Mouse (Mus musculus) stomach, embryonic 15.5 days (tissue): ENCODE measurements at regions not wholly inside any gene's neighbourhood (a gene's known extent, or its start where the extent isn't known, plus 50 kb on each side); places are given as distances from the start of the nearest gene placed in this dataset.

Experiments
- ATAC-seq: fragments of 200-750 bp; cut with Nextera tagmentation; 2 replicates; pipeline ENCODE4 v1.8.0; 2017; ENCODE audit warnings: low read depth, moderate number of reproducible peaks, moderate TSS enrichment; ENCODE audit not compliant: insufficient read depth, low FRiP score
- H3K27ac ChIP-seq: fragments of 300-500 bp; sonication (generic); 2 replicates; pipeline ENCODE4 v1.5.1; 2015; ENCODE audit warnings: mild to moderate bottlenecking, inconsistent platforms
- H3K27me3 ChIP-seq: fragments of 300-500 bp; sonication (generic); replicated peaks from 2 replicates; pipeline ENCODE4 v1.6.1; 2015; ENCODE audit warnings: inconsistent platforms
- H3K36me3 ChIP-seq: fragments of 300-500 bp; sonication (generic); 2 replicates; pipeline ENCODE4 v1.6.1; 2015; ENCODE audit warnings: inconsistent platforms
- H3K4me1 ChIP-seq: fragments of 300-500 bp; sonication (generic); 2 replicates; pipeline ENCODE4 v1.6.1; 2015; ENCODE audit warnings: inconsistent platforms
- H3K4me2 ChIP-seq: fragments of 300-500 bp; sonication (generic); 2 replicates; pipeline ENCODE4 v1.6.1; 2015; ENCODE audit warnings: mild to moderate bottlenecking, inconsistent platforms
- H3K4me3 ChIP-seq: fragments of 300-500 bp; sonication (generic); replicated peaks from 2 replicates; pipeline ENCODE4 v1.5.1; 2015; ENCODE audit warnings: inconsistent platforms
- H3K9ac ChIP-seq: fragments of 300-500 bp; sonication (generic); 2 replicates; pipeline ENCODE4 v1.6.1; 2015; ENCODE audit warnings: inconsistent platforms
- H3K9me3 ChIP-seq: fragments of 300-500 bp; sonication (generic); 2 replicates; pipeline ENCODE4 v1.6.1; 2016; ENCODE audit warnings: inconsistent platforms
- WGBS: fragments of 180-500 bp; shearing (Covaris S2); methylation state at CpG from one replicate; pipeline ENCODE4 v1.1.7; 2015; 5-methylcytosine and 5-hydroxymethylcytosine counted together

- H3K9ac ChIP-seq: no peak overlapping the region
- WGBS: 81% methylated on average over 6 of the region's 6 CpGs
- H3K27ac ChIP-seq: no peak overlapping the region
- no peak overlapping the region for H3K4me3 ChIP-seq
- no peak overlapping the region for H3K4me2 ChIP-seq
- no peaks in the 10 kb centered on the region for H3K36me3 ChIP-seq
- no peaks in the 10 kb centered on the region; the same call in 1 of the 2 replicates for H3K4me1 ChIP-seq
- H3K9me3 ChIP-seq: no peaks in the 10 kb centered on the region
- no peaks in the 10 kb centered on the region for H3K27me3 ChIP-seq
- no peak for ATAC-seq
Measured at GRCm38 (mm10) chr14:76188105-76188645, 77.5 kb downstream of the Nufip1 start.

GRCm38 (mm10) chr14:76195324-76195723 lies 84.6 kb downstream of the Nufip1 start:
- Histone ChIP-seq H3K4me3 (no peak overlapping the region), H3K9me3 (no peaks in the 10 kb centered on the region), H3K36me3 (no peaks in the 10 kb centered on the region), H3K4me1 (0 out of 2 replicates have a peak, but pooled peaks cover 3% of the 10 kb centered on the region), H3K4me2 (no peak overlapping the region), H3K9ac (no peak overlapping the region), H3K27ac (no peak overlapping the region), H3K27me3 (no peaks in the 10 kb centered on the region)
- WGBS: 70% methylated on average over 10 of the region's 10 CpGs
- ATAC-seq: no peak

- H3K4me3 ChIP-seq: no peak overlapping the region
- no peaks in the 10 kb centered on the region for H3K27me3 ChIP-seq
- H3K36me3 ChIP-seq: no peaks in the 10 kb centered on the region
- H3K9ac ChIP-seq: no peak overlapping the region
- no peak overlapping the region for H3K27ac ChIP-seq
- 0 out of 2 replicates have a peak, but pooled peaks cover 3% of the 10 kb centered on the region for H3K4me1 ChIP-seq
- no peak for ATAC-seq
- WGBS: 60% methylated on average over 2 of the region's 2 CpGs
- H3K4me2 ChIP-seq: no peak overlapping the region
- no peaks in the 10 kb centered on the region for H3K9me3 ChIP-seq
Measured at GRCm38 (mm10) chr14:76197357-76197756, 86.7 kb downstream of the Nufip1 start.

GRCm38 (mm10) chr14:76198406-76198805 lies 87.7 kb downstream of the Nufip1 start:
- H3K9ac ChIP-seq: no peak overlapping the region
- no peak overlapping the region for H3K4me3 ChIP-seq
- ATAC-seq: no peak
- 40% methylated on average over 5 of the region's 5 CpGs for WGBS
- H3K36me3 ChIP-seq: no peaks in the 10 kb centered on the region
- H3K9me3 ChIP-seq: no peaks in the 10 kb centered on the region
- H3K4me1 ChIP-seq: 0 out of 2 replicates have a peak, but pooled peaks cover 3% of the 10 kb centered on the region
- H3K27me3 ChIP-seq: no peaks in the 10 kb centered on the region
- H3K4me2 ChIP-seq: no peak overlapping the region
- H3K27ac ChIP-seq: no peak overlapping the region

- ATAC-seq: no peak
- 89% methylated on average over 4 of the region's 4 CpGs for WGBS
- no peak overlapping the region for H3K4me3 ChIP-seq
Measured at GRCm38 (mm10) chr14:76202595-76202994, 91.9 kb downstream of the Nufip1 start.

GRCm38 (mm10) chr14:76203135-76203534 lies 92.4 kb downstream of the Nufip1 start:
- Histone ChIP-seq H3K27me3 (no peaks in the 10 kb centered on the region), H3K4me3 (no peak overlapping the region), H3K4me1 (no peaks in the 10 kb centered on the region), H3K9ac (no peak overlapping the region), H3K36me3 (no peaks in the 10 kb centered on the region), H3K27ac (no peak overlapping the region), H3K4me2 (no peak overlapping the region), H3K9me3 (no peaks in the 10 kb centered on the region)
- no peak for ATAC-seq
- WGBS: 60% methylated on average over 1 of the region's 1 CpGs

More at GRCm38 (mm10) chr14:76202595-76202994, 91.9 kb downstream of the Nufip1 start:
- Histone ChIP-seq H3K36me3 (no peaks in the 10 kb centered on the region), H3K4me1 (no peaks in the 10 kb centered on the region), H3K4me2 (no peak overlapping the region), H3K27ac (no peak overlapping the region), H3K9me3 (no peaks in the 10 kb centered on the region), H3K9ac (no peak overlapping the region), H3K27me3 (no peaks in the 10 kb centered on the region)

GRCm38 (mm10) chr14:76216446-76217177 lies 105.9 kb downstream of the Nufip1 start:
- Histone ChIP-seq H3K4me3 (no peak overlapping the region), H3K27ac (peak overlapping the region; percentile 79), H3K4me2 (no peak overlapping the region; the same call in 1 of the 2 replicates), H3K4me1 (no peaks in the 10 kb centered on the region), H3K9ac (no peak overlapping the region), H3K27me3 (no peaks in the 10 kb centered on the region), H3K36me3 (no peaks in the 10 kb centered on the region), H3K9me3 (no peaks in the 10 kb centered on the region)
- 67% methylated on average over 12 of the region's 12 CpGs for WGBS
- ATAC-seq: no peak

GRCm38 (mm10) chr14:76217178-76217500 lies 106.4 kb downstream of the Nufip1 start:
- 63% methylated on average over 9 of the region's 9 CpGs for WGBS
- peak overlapping the region; percentile 79 for H3K27ac ChIP-seq

GRCm38 (mm10) chr14:76217571-76218256 lies 107.0 kb downstream of the Nufip1 start:
- peaks cover 7% of the 10 kb centered on the region; the same call in 1 of the 2 replicates for H3K4me1 ChIP-seq
- no peak overlapping the region for H3K9ac ChIP-seq
- H3K4me3 ChIP-seq: no peak overlapping the region
- peak overlapping the region; percentile 11; the same call in 1 of the 2 replicates for H3K4me2 ChIP-seq
- ATAC-seq: peak; percentile 94
- H3K9me3 ChIP-seq: no peaks in the 10 kb centered on the region
- no peaks in the 10 kb centered on the region for H3K27me3 ChIP-seq
- H3K36me3 ChIP-seq: no peaks in the 10 kb centered on the region
- H3K27ac ChIP-seq: peak overlapping the region; percentile 79
- WGBS: 71% methylated on average over 8 of the region's 8 CpGs

More at GRCm38 (mm10) chr14:76217178-76217500, 106.4 kb downstream of the Nufip1 start:
- Histone ChIP-seq H3K4me1 (peaks cover 2% of the 10 kb centered on the region; the same call in 1 of the 2 replicates), H3K27me3 (no peaks in the 10 kb centered on the region), H3K4me2 (no peak overlapping the region; the same call in 1 of the 2 replicates), H3K9ac (no peak overlapping the region), H3K4me3 (no peak overlapping the region), H3K36me3 (no peaks in the 10 kb centered on the region), H3K9me3 (no peaks in the 10 kb centered on the region)
- 0 out of 2 replicates have a peak, but pooled peaks have one; percentile 27 for ATAC-seq

- Histone ChIP-seq H3K27me3 (no peaks in the 10 kb centered on the region), H3K36me3 (no peaks in the 10 kb centered on the region), H3K9ac (no peak overlapping the region), H3K27ac (no peak overlapping the region), H3K4me1 (peaks cover 10% of the 10 kb centered on the region; the same call in 1 of the 2 replicates), H3K4me3 (no peak overlapping the region), H3K4me2 (no peak overlapping the region), H3K9me3 (no peaks in the 10 kb centered on the region)
- WGBS: 80% methylated on average over 5 of the region's 5 CpGs
- no peak for ATAC-seq
Measured at GRCm38 (mm10) chr14:76220952-76221351, 110.3 kb downstream of the Nufip1 start.

- no peaks in the 10 kb centered on the region for H3K27me3 ChIP-seq
- H3K9me3 ChIP-seq: no peaks in the 10 kb centered on the region
- no peak overlapping the region for H3K27ac ChIP-seq
- ATAC-seq: no peak
- no peaks in the 10 kb centered on the region for H3K36me3 ChIP-seq
- no peak overlapping the region for H3K4me2 ChIP-seq
- no peak overlapping the region for H3K9ac ChIP-seq
- H3K4me3 ChIP-seq: no peak overlapping the region
- H3K4me1 ChIP-seq: peaks cover 10% of the 10 kb centered on the region; the same call in 1 of the 2 replicates
- 48% methylated on average over 10 of the region's 10 CpGs for WGBS
Measured at GRCm38 (mm10) chr14:76221617-76222319, 111.1 kb downstream of the Nufip1 start.
